Mouse (Mus musculus) gastrocnemius, postnatal 36 days (tissue): Measurements from ENCODE around the gene Wfdc11. TPM values are rescaled to one million over a fixed set of nuclear protein-coding genes. Genes with fewer than 3 reads are reported as not detected.
A peak's percentile ranks its signal among the peaks of the same experiment; 100 is the strongest.
"Not testable (repeated sequence)": the region's sequence is repeated elsewhere in the genome, so short reads cannot be mapped to it uniquely, and the experiment has no call there.

Experiments used
- DNase-seq, 2 experiments: peaks; one replicate each; pipeline ENCODE4 v3.0.0; 2022
- intact Hi-C: fragments of 180-260 bp; cut with DNase I; formaldehyde crosslinking; loops from one replicate; pipeline ENCODE4 v1.15.1; 2025
- long read RNA-seq, 2 experiments: library from polyadenylated mRNA; stranded (forward); transcript quantifications; one replicate each; pipeline ENCODE4 v2.0.0; 2021
- total RNA-seq, 2 experiments: library from RNA; stranded (reverse); gene quantifications; 2 replicates each; pipeline ENCODE4 v1.2.3; 2021

Gene Wfdc11
- total RNA-seq = not detected
- long read RNA-seq, experiment 1 = 0 reads
- long read RNA-seq, experiment 2 = 0 reads

- intact Hi-C loops = no loop called here
- no peak for DNase-seq
Measured at GRCm38 (mm10) chr2:164673987-164674386, at the start of gene Wfdc11. Gene Wfdc11, minus strand, starts transcription at chr2:164674087.

- intact Hi-C loops = no loop called here
Measured at GRCm38 (mm10) chr2:164723276-164723675, 49.4 kb upstream of the Wfdc11 start.

GRCm38 (mm10) chr2:164716194-164716786, 42.4 kb upstream of the Wfdc11 start:
- intact Hi-C loops, DNase-seq: not testable (repeated sequence)

More at GRCm38 (mm10) chr2:164723276-164723675, 49.4 kb upstream of the Wfdc11 start:
- DNase-seq = no peak

GRCm38 (mm10) chr2:164715005-164715404, 41.1 kb upstream of the Wfdc11 start, which contains the start of gene Spint5:
Gene Spint5, plus strand, starts transcription at chr2:164715305.
- intact Hi-C loops = no loop called here
- DNase-seq = no peak

- intact Hi-C loops = no loop called here
Measured at GRCm38 (mm10) chr2:164705991-164706390, 32.1 kb upstream of the Wfdc11 start.

GRCm38 (mm10) chr2:164705328-164705727, 31.4 kb upstream of the Wfdc11 start:
- DNase-seq = no peak
- intact Hi-C loops = no loop called here

More at GRCm38 (mm10) chr2:164705991-164706390, 32.1 kb upstream of the Wfdc11 start:
- no peak for DNase-seq

- DNase-seq = no peak
- intact Hi-C loops = no loop called here
Measured at GRCm38 (mm10) chr2:164704235-164704634, 30.3 kb upstream of the Wfdc11 start.

GRCm38 (mm10) chr2:164701761-164702160, 27.9 kb upstream of the Wfdc11 start:
- intact Hi-C loops = no loop called here
- no peak for DNase-seq

GRCm38 (mm10) chr2:164700959-164701358, 27.1 kb upstream of the Wfdc11 start:
- no peak for DNase-seq
- intact Hi-C loops = no loop called here

- DNase-seq = no peak
- intact Hi-C loops = no loop called here
Measured at GRCm38 (mm10) chr2:164698201-164698600, 24.3 kb upstream of the Wfdc11 start, which contains the start of gene Spint4. Gene Spint4, plus strand, starts transcription at chr2:164698501.

GRCm38 (mm10) chr2:164684807-164685206, 10.9 kb upstream of the Wfdc11 start, which contains the start of gene Wfdc13:
Gene Wfdc13, plus strand, starts transcription at chr2:164685107.
- no peak for DNase-seq
- intact Hi-C loops = no loop called here

- no peak for DNase-seq
- intact Hi-C loops = loop anchor here (2.0 to 5.0 kb wide), 2 partner anchors 45 to 117 kb away; no protein-coding TSS in a partner anchor
Measured at GRCm38 (mm10) chr2:164679906-164680305, 6.0 kb upstream of the Wfdc11 start.

GRCm38 (mm10) chr2:164678848-164679625, 5.2 kb upstream of the Wfdc11 start:
- intact Hi-C loops = loop anchor here (2.0 to 5.0 kb wide), 2 partner anchors 46 to 118 kb away; no protein-coding TSS in a partner anchor

GRCm38 (mm10) chr2:164676916-164677685, 3.2 kb upstream of the Wfdc11 start:
- intact Hi-C loops = loop anchor here (5.0 kb wide), 1 partner anchor 120 kb away; no protein-coding TSS in a partner anchor

More at GRCm38 (mm10) chr2:164678848-164679625, 5.2 kb upstream of the Wfdc11 start:
- peak; percentile 41 to 42 for DNase-seq

GRCm38 (mm10) chr2:164676103-164676502, 2.2 kb upstream of the Wfdc11 start:
- intact Hi-C loops = loop anchor here (5.0 kb wide), 1 partner anchor 121 kb away; no protein-coding TSS in a partner anchor
- no peak for DNase-seq

More at GRCm38 (mm10) chr2:164676916-164677685, 3.2 kb upstream of the Wfdc11 start:
- DNase-seq = no peak

- intact Hi-C loops = no loop called here
- no peak for DNase-seq
Measured at GRCm38 (mm10) chr2:164670938-164671337, 2.9 kb downstream of the Wfdc11 start.

GRCm38 (mm10) chr2:164670261-164670660, 3.6 kb downstream of the Wfdc11 start:
- no peak for DNase-seq
- intact Hi-C loops = no loop called here

- intact Hi-C loops = no loop called here
- no peak for DNase-seq
Measured at GRCm38 (mm10) chr2:164664851-164665250, 9.0 kb downstream of the Wfdc11 start.

GRCm38 (mm10) chr2:164656483-164656882, 17.4 kb downstream of the Wfdc11 start, which contains the start of gene Wfdc9:
Gene Wfdc9, minus strand, starts transcription at chr2:164656583.
- intact Hi-C loops = no loop called here
- no peak for DNase-seq

GRCm38 (mm10) chr2:164655858-164656257, 18.0 kb downstream of the Wfdc11 start, which contains the start of gene Wfdc10:
Gene Wfdc10, plus strand, starts transcription at chr2:164656046.
- no peak for DNase-seq
- intact Hi-C loops = no loop called here
